Mouse (Mus musculus): Measurements from ENCODE around the gene Nus1.

Gene Nus1

DNA sequence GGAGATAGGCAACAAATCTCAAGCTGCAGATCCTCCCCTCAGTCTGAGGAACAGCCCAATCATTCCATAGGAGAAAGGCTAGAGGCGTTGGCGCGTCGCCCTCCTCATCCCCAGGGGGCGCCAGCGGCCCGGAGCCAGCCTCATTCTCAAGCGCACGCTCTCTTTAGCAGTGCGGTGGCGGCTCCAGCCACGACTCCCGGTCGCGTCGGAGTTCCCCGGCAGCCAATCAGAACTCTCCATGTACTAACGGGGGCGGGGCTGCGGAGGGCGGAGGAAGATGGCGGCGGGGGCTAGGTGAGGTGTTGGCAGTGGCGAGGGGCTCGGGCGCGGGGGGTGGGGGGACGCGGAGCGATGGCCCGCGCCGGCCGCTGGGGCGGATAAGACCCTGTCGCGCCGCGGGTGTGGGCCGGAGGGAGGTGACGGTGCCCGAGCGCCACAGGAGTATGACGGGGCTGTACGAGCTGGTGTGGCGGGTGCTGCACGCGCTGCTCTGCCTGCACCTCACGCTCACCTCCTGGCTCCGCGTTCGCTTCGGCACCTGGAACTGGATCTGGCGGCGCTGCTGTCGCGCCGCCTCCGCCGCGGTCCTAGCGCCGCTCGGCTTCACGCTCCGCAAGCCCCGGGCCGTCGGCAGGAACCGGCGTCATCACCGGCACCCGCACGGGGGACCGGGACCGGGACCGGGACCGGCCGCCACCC is at the start of gene Nus1:
TSS of gene Nus1 (plus strand) at position 249 of the 699 bp plus-strand sequence.
- peak; percentile 88 to 95 for DNase-seq (ENCODE audit: low spot score in 2 of 2)

DNA sequence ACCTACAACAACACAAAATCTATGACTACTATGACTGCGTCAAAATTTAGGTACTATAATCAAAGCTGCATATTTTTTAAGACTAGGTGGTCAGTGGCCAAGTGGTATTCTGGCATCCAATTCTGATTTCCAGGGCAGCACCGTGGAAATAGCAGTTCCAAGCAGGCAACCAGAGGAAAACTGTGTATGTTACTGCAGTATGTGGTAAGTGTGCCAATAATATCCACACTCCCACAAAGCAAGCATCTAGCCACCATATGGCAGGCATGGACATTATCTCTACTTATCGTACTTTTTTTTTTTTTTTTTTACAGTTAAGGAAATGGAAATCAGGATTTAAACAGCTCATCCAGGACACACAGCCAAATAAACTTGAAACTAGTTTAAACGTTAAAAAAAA is 49.0 kb upstream of the Nus1 start:
- no peak for DNase-seq (ENCODE audit: low spot score in 2 of 2)

- DNase-seq (ENCODE audit: low spot score in 2 of 2) = no peak
Observed at GRCm38 (mm10) chr10:52373834-52374233, 43.5 kb upstream of the Nus1 start.

DNA sequence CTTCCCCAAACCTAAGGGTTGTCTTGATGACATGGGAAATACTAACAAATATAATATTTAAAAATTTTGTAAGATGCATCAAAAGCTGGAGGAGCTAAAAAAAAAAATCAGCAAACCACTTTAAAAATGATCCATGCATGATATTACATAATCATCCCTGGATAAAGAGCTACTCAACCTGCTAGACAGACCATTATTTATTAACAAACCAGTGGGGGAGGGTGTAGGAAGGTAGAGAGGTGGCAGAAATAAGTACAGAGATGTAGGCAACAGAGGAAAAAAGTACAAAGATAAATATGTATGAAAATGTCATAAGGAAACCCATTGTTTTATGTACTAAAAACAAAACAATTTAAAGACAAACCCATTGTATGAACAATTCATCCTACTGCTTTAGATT is 42.7 kb upstream of the Nus1 start:
- no peak for DNase-seq (ENCODE audit: low spot score in 2 of 2)

GRCm38 (mm10) chr10:52376422-52376821 is 40.9 kb upstream of the Nus1 start:
- no peak for DNase-seq (ENCODE audit: low spot score in 2 of 2)

- no peak for DNase-seq (ENCODE audit: low spot score in 2 of 2)
Observed at GRCm38 (mm10) chr10:52377813-52378212, 39.5 kb upstream of the Nus1 start.

GRCm38 (mm10) chr10:52381321-52381801 is 36.0 kb upstream of the Nus1 start:
- no peak for DNase-seq (ENCODE audit: low spot score in 2 of 2)

DNA sequence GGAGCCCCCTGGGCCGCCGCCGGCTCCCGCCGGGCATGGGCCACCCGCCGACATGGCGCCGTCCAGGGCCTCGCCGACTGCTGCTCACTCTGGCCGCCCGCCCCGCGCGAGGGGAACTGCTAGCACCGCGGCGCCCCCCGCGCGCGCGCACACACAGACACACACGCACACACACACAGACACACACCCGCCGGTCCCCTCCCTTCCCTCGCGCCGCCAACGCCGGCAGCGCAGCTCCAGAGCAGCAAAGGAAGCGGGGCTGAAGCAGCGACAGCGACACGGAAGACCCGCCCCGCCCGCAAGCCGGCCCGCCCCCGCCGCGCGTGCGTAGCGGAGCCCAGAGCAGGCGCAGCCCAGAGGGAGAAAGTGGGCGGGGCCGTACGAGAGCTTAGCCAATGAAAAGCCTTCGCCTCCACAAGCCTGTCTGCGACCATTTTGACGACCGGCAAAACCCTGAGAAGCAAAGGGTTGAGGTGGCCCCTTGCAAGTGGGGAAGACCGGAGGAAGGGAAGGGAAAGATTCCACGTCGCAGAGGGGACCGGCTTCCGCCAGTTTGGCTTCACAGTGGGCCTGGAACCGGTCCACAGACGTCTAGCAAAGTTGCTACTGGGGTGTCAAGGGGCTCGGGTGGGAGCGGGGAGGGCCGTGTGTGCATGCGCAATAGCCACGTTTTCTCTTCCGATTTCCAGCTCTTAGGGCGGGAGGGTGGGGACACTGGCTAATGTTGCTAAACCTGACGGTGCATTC is 35.3 kb upstream of the Nus1 start, which contains the start of gene Gopc:
TSS of gene Gopc (minus strand) at position 280 of the 747 bp plus-strand sequence.
- DNase-seq (ENCODE audit: low spot score in 2 of 2) = peak; percentile 92 to 95

DNA sequence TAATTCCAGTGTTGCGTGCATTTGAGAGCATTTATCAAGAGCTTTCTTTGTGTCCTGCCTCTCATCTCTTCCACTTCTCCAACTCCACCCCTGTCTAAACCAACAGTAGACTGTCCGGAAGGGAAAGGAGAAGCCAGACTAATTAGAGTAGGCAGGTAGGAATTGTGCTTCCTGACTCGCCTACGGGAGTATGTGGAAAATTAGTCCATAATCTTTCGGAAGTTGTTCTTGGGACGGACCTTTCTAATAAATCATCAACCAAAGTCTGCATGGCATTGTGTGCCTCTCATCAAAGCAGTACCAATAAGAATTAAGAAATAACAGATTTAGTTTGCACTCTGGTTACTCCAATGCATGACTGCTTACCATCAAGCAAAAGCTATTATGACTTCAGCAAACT is 34.3 kb upstream of the Nus1 start:
- no peak for DNase-seq (ENCODE audit: low spot score in 2 of 2)

- no peak for DNase-seq (ENCODE audit: low spot score in 2 of 2)
Observed at GRCm38 (mm10) chr10:52383522-52383921, 33.8 kb upstream of the Nus1 start.

DNA sequence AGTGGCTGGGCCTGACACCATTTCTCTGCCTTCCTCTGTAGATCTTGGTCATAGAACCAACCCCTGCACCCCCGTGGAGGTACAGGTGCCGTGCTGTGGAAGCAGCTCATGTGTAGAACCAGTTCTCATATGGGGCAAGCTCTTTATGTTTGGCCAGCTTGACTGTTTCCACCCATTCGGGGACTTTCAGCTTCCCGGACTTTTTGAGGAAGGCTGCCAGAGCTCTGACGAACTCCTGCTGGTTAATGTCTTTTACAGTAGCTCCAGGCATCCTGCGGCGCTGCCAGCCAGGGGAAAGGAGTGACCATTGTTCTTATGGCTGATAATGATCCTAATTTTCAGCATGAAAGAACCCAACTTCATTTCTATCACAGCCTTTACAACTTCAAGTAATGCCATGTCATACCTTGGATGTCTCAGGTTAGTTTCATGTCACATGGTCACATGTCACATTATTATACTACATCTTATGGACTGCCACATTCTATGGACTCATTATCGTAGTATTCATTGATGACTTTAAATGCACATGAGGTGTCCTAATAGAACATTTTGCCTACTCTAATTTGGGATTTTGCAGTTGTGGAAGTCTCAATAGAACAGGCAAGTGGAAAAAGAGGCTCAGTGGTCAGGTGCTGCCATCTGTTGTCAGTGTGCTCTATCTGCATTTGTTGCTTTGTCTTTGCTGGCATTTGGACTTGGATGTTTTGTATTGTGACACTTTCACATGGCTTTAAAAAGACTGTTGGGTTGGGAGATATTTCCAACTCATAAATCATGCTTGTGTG is 32.3 kb upstream of the Nus1 start:
- DNase-seq (ENCODE audit: low spot score in 2 of 2) = peak in 1 of 2 experiments; percentile 12

- no peak for DNase-seq (ENCODE audit: low spot score in 2 of 2)
Observed at GRCm38 (mm10) chr10:52387192-52387591, 30.2 kb upstream of the Nus1 start.

DNA sequence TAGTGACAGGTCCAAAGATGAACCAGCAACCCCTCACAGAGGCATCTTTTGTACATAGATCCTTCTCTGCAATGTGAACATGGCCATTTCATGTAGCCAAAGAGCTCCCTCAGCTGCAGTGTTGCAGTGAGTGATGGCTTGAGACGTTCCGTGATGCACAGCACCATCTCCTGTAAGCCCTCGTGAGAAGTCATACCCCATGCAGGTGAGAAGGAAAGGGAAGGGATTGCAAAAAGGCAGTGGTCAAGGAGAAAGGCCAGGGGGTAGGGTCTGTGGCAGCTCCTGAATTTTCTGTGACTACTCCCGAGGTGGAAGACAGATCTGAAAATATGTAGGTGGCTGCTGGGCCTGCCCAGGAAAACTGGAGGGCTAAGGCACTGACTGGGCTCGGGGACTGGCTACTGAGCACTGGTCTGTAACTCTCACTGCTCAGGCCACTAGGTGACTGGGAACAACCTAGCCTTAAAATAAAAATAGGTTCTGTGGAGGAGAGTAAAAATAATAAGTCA is 28.4 kb upstream of the Nus1 start, which contains the start of gene Nepn:
TSS of gene Nepn (plus strand) at position 51 of the 509 bp plus-strand sequence.
- DNase-seq (ENCODE audit: low spot score in 2 of 2) = no peak

DNA sequence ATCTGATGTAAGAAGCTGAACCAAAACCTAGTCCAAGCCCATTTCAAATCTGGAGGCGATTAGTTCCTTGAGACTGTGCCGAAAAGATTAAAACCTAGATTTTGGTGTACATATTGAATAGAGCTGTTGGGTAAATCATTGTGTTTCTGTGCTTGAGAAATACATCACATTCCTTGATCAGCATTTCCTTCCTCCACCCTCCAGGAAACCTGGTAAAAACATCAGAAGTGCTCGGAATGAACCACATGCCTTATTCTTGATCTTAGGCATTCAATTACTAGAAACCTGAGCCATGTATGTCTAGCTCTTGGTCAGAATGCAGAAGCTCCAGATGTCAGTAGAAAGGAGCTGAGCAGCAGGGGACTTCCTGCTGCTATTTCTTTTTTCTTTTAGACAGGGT is 27.9 kb upstream of the Nus1 start:
- DNase-seq (ENCODE audit: low spot score in 2 of 2) = no peak

- no peak for DNase-seq (ENCODE audit: low spot score in 2 of 2)
Observed at GRCm38 (mm10) chr10:52391208-52391607, 26.1 kb upstream of the Nus1 start.

- DNase-seq (ENCODE audit: low spot score in 2 of 2) = no peak
Observed at GRCm38 (mm10) chr10:52396647-52397046, 20.7 kb upstream of the Nus1 start.

GRCm38 (mm10) chr10:52398715-52399114 is 18.6 kb upstream of the Nus1 start:
- no peak for DNase-seq (ENCODE audit: low spot score in 2 of 2)

DNA sequence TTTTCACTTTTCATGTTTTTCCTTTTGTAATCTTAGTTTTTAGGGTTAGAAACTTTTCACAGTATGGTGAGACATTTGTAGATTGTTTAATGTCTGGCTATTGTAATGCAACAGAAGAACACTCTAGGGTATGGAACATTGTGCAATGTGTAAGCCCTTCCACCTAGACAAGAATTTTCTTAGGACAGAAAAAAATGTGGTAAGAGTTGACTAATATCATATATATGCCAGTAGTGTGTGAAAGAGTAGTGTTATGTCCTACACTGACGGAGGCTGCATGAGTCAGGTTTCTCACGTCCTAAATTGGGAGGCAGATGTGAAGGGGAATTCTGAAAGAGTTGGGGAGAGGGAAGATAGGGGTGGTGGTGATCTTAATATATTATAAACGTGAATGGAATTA is 17.6 kb upstream of the Nus1 start:
- DNase-seq (ENCODE audit: low spot score in 2 of 2) = no peak

DNA sequence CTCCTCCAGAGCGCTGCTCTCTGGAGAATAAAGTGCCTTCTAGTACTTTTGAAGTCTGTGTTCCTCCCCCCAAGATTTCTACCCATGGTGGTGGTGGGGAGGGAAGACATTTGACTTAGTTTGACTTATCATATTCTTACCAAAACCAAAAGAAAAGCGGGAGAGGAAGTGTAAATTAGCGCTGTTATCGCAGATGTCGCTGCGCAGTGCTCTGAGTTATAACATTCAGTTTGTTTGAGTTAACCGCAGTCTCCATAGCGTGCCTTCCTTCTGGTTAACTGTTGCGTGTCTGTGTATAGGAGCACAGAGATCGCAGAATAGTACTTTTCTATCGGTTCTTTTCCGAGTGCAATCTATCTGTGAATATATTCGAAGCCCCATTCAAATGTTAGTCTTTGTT is 12.2 kb upstream of the Nus1 start:
- no peak for DNase-seq (ENCODE audit: low spot score in 2 of 2)

GRCm38 (mm10) chr10:52407526-52407925 is 9.8 kb upstream of the Nus1 start:
- DNase-seq (ENCODE audit: low spot score in 2 of 2) = no peak

DNA sequence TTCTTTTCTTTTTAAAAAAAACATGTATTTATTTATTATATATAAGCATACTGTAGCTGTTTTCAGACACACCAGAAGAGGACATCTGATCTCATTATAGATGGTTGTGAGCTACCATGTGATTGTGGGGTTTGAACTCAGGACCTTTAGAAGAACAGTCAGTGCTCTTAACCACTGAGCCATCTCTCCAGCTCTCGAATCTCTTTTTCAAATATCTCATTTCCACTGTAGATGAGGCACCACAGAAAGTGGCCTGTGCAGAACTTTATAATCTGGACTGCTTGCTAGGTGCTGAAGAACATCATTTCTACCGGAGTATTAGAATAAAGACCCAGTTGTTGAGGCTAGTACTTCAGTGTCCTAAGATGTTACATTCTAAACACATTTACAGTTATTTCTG is 2.3 kb upstream of the Nus1 start:
- no peak for DNase-seq (ENCODE audit: low spot score in 2 of 2)

GRCm38 (mm10) chr10:52416458-52416857 is 889 bp upstream of the Nus1 start:
- DNase-seq (ENCODE audit: low spot score in 2 of 2) = no peak
